ENCODE assay signal across 8 mouse cellular contexts in genomic region chr2:121008664-121009007, GRCm38 (mm10). TPM values are rescaled to one million over a fixed set of nuclear protein-coding genes. Genes with fewer than 3 reads are reported as not detected.
DNase-seq lines count a peak whose midpoint lies in the region; ATAC-seq and TF ChIP-seq lines count a peak whose summit lies in the region.

No protein-coding gene starts in this region.

- TF ChIP-seq CTCF in kidney, adult 2 months (conservative IDR thresholded peaks at IDR 0.05; ENCODE audit: insufficient read depth, insufficient read length, low read depth, low read length) = no peak
- no peak for TF ChIP-seq CTCF in bone marrow, adult 2 months (IDR thresholded peaks at IDR 0.05; ENCODE audit: control insufficient read depth, insufficient read depth, low read length)

- H3K27ac ChIP-seq in kidney, adult 2 months (ENCODE audit: insufficient read depth, low read depth, low read length) = no peak overlapping the region
- H3K27ac ChIP-seq in bone marrow, adult 2 months (ENCODE audit: control insufficient read depth, insufficient read depth, low read depth, low read length, poor library complexity) = peak overlapping the region; percentile 70
- H3K27ac ChIP-seq in hindbrain, embryonic 11.5 days (ENCODE audit: low read depth, low read length) = no peak overlapping the region
- H3K27ac ChIP-seq in midbrain, embryonic 11.5 days (ENCODE audit: low read depth, low read length) = 0 out of 2 replicates have a peak overlapping the region, but pooled peaks have one; percentile 22

- DNase-seq in kidney, adult 2 months = no peak
- no peak for DNase-seq in kidney, postnatal 36 days
- no peak for DNase-seq in hindbrain, embryonic 11.5 days (ENCODE audit: low spot score)
- DNase-seq in midbrain, embryonic 11.5 days (ENCODE audit: low spot score, missing footprints) = no peak
- no peak for DNase-seq in thymus, postnatal 0 days (ENCODE audit: low spot score)
- no peak for DNase-seq in spleen, postnatal 10 days (ENCODE audit: low spot score in 2 of 2)
- no peak for DNase-seq in adrenal gland, postnatal 25 days

- 2% methylated on average over 12 of the region's 12 CpGs for WGBS in kidney, adult 2 months
- under 1% methylated on average over 12 of the region's 12 CpGs for WGBS in bone marrow, adult 2 months
- 2% methylated on average over 12 of the region's 12 CpGs for WGBS in hindbrain, embryonic 11.5 days
- 2% methylated on average over 12 of the region's 12 CpGs for WGBS in midbrain, embryonic 11.5 days

- peak overlapping the region; percentile 81 for H3K9ac ChIP-seq in hindbrain, embryonic 11.5 days (ENCODE audit: low read depth, low read length)
- H3K9ac ChIP-seq in midbrain, embryonic 11.5 days (ENCODE audit: low read length) = peak overlapping the region; percentile 72

- no peaks in the 10 kb centered on the region for H3K9me3 ChIP-seq in hindbrain, embryonic 11.5 days (ENCODE audit: control insufficient read depth, low read length)
- no peaks in the 10 kb centered on the region for H3K9me3 ChIP-seq in midbrain, embryonic 11.5 days (ENCODE audit: control insufficient read depth, low read length)

- no peak for TF ChIP-seq POLR2A in kidney, adult 2 months (IDR thresholded peaks at IDR 0.05; ENCODE audit: low read depth, low read length)
- TF ChIP-seq POLR2A in bone marrow, adult 2 months (IDR thresholded peaks at IDR 0.05; ENCODE audit: borderline replicate concordance, control insufficient read depth, low read depth, low read length) = no peak

- peak overlapping the region; percentile 77 for H3K4me2 ChIP-seq in hindbrain, embryonic 11.5 days (replicated peaks; ENCODE audit: low read depth, low read length)
- H3K4me2 ChIP-seq in midbrain, embryonic 11.5 days = peak overlapping the region; percentile 74

- no peaks in the 10 kb centered on the region for H3K27me3 ChIP-seq in kidney, adult 2 months (replicated peaks; ENCODE audit: control insufficient read depth, insufficient read depth, low read length)
- no peaks in the 10 kb centered on the region for H3K27me3 ChIP-seq in hindbrain, embryonic 11.5 days (ENCODE audit: control insufficient read depth, insufficient read depth, low read length)
- H3K27me3 ChIP-seq in midbrain, embryonic 11.5 days (ENCODE audit: control insufficient read depth, insufficient read depth, low read length) = no peaks in the 10 kb centered on the region

- H3K4me3 ChIP-seq in kidney, adult 2 months (ENCODE audit: insufficient read depth, low read depth, low read length) = peak overlapping the region; percentile 87
- H3K4me3 ChIP-seq in bone marrow, adult 2 months (replicated peaks; ENCODE audit: control insufficient read depth, low read depth, low read length) = peak overlapping the region; percentile 97
- peak overlapping the region; percentile 81 for H3K4me3 ChIP-seq in hindbrain, embryonic 11.5 days (ENCODE audit: low read depth, low read length)
- peak overlapping the region; percentile 76 for H3K4me3 ChIP-seq in midbrain, embryonic 11.5 days (ENCODE audit: low read depth, low read length)

- H3K4me1 ChIP-seq in kidney, adult 2 months (ENCODE audit: control insufficient read depth, insufficient read depth, low read length) = peaks cover 3% of the 10 kb centered on the region; the same call in 1 of the 2 replicates
- H3K4me1 ChIP-seq in bone marrow, adult 2 months (ENCODE audit: control insufficient read depth, insufficient read depth, low read length) = no peaks in the 10 kb centered on the region; the same call in 1 of the 2 replicates
- no peaks in the 10 kb centered on the region; the same call in 1 of the 2 replicates for H3K4me1 ChIP-seq in hindbrain, embryonic 11.5 days (replicated peaks; ENCODE audit: control insufficient read depth, insufficient read depth, low read length)
- peaks cover 10% of the 10 kb centered on the region; the same call in 1 of the 2 replicates for H3K4me1 ChIP-seq in midbrain, embryonic 11.5 days (ENCODE audit: control insufficient read depth, insufficient read depth, low read length)

- no peaks in the 10 kb centered on the region for H3K36me3 ChIP-seq in kidney, adult 2 months (ENCODE audit: control insufficient read depth, insufficient read depth, low read length)
- H3K36me3 ChIP-seq in hindbrain, embryonic 11.5 days (ENCODE audit: control insufficient read depth, insufficient read depth, low read length) = 0 out of 2 replicates have a peak, but pooled peaks cover 2% of the 10 kb centered on the region
- H3K36me3 ChIP-seq in midbrain, embryonic 11.5 days (ENCODE audit: control insufficient read depth, insufficient read depth, low read length) = no peaks in the 10 kb centered on the region

- ATAC-seq in hindbrain, embryonic 11.5 days (ENCODE audit: low FRiP score) = no peak; the same call in 1 of the 2 replicates
- ATAC-seq in midbrain, embryonic 11.5 days (ENCODE audit: low FRiP score) = no peak; the same call in 1 of the 2 replicates

RNA-seq across cellular contexts. Expression of gene Ccndbp1, which starts 0.4 kb away (rescaled TPM):
- polyA plus RNA-seq in kidney, adult 2 months (2012; rRNA removed) = 34.5 and 40.7 TPM in 2 replicates
- 79.1 and 115 TPM in 2 replicates for polyA plus RNA-seq in bone marrow, adult 2 months (2011; ENCODE audit: insufficient read depth, insufficient read length, low replicate concordance, missing spikeins)
- 55.4 and 55.6 TPM in 2 replicates for polyA plus RNA-seq in hindbrain, embryonic 11.5 days (2014; fragmentation: Nextera tagmentation; extraction: Ambion mirVana)
- polyA plus RNA-seq in midbrain, embryonic 11.5 days (2014; fragmentation: Nextera tagmentation; extraction: Ambion mirVana) = 51.6 and 52.7 TPM in 2 replicates
- polyA plus RNA-seq in thymus, postnatal 0 days (2015; fragmentation: Nextera tagmentation; extraction: Ambion mirVana) = 81.1 and 85.9 TPM in 2 replicates
- total RNA-seq in adrenal gland, postnatal 25 days (2021) = 48.2 and 51.3 TPM in 2 replicates

RNA-seq across cellular contexts. Expression of gene Epb42, which starts 28.2 kb away (rescaled TPM):
- polyA plus RNA-seq in kidney, adult 2 months (2012; rRNA removed) = 0.38 and 0.92 TPM in 2 replicates
- 136 and 167 TPM in 2 replicates for polyA plus RNA-seq in bone marrow, adult 2 months (2011; ENCODE audit: insufficient read depth, insufficient read length, low replicate concordance, missing spikeins)
- 6.0 and 6.2 TPM in 2 replicates for polyA plus RNA-seq in hindbrain, embryonic 11.5 days (2014; fragmentation: Nextera tagmentation; extraction: Ambion mirVana)
- polyA plus RNA-seq in midbrain, embryonic 11.5 days (2014; fragmentation: Nextera tagmentation; extraction: Ambion mirVana) = 5.5 and 7.0 TPM in 2 replicates
- polyA plus RNA-seq in thymus, postnatal 0 days (2015; fragmentation: Nextera tagmentation; extraction: Ambion mirVana) = 0.30 and 0.46 TPM in 2 replicates
- not detected in 2 replicates for total RNA-seq in adrenal gland, postnatal 25 days (2021)

RNA-seq across cellular contexts. Expression of gene Tmem62, which starts 31.8 kb away (rescaled TPM):
- 9.2 and 10.0 TPM in 2 replicates for polyA plus RNA-seq in kidney, adult 2 months (2012; rRNA removed)
- 2.7 and 4.0 TPM in 2 replicates for polyA plus RNA-seq in bone marrow, adult 2 months (2011; ENCODE audit: insufficient read depth, insufficient read length, low replicate concordance, missing spikeins)
- 5.7 and 5.8 TPM in 2 replicates for polyA plus RNA-seq in hindbrain, embryonic 11.5 days (2014; fragmentation: Nextera tagmentation; extraction: Ambion mirVana)
- polyA plus RNA-seq in midbrain, embryonic 11.5 days (2014; fragmentation: Nextera tagmentation; extraction: Ambion mirVana) = 6.2 and 7.0 TPM in 2 replicates
- polyA plus RNA-seq in thymus, postnatal 0 days (2015; fragmentation: Nextera tagmentation; extraction: Ambion mirVana) = 3.0 and 4.7 TPM in 2 replicates
- 26.7 and 27.9 TPM in 2 replicates for total RNA-seq in adrenal gland, postnatal 25 days (2021)

RNA-seq across cellular contexts. Expression of gene Ubr1, which starts 38.1 kb away (rescaled TPM):
- 22.0 and 23.0 TPM in 2 replicates for polyA plus RNA-seq in kidney, adult 2 months (2012; rRNA removed)
- 9.9 and 20.4 TPM in 2 replicates for polyA plus RNA-seq in bone marrow, adult 2 months (2011; ENCODE audit: insufficient read depth, insufficient read length, low replicate concordance, missing spikeins)
- 22.3 and 29.8 TPM in 2 replicates for polyA plus RNA-seq in hindbrain, embryonic 11.5 days (2014; fragmentation: Nextera tagmentation; extraction: Ambion mirVana)
- polyA plus RNA-seq in midbrain, embryonic 11.5 days (2014; fragmentation: Nextera tagmentation; extraction: Ambion mirVana) = 21.0 and 21.7 TPM in 2 replicates
- 23.1 and 28.6 TPM in 2 replicates for polyA plus RNA-seq in thymus, postnatal 0 days (2015; fragmentation: Nextera tagmentation; extraction: Ambion mirVana)
- total RNA-seq in adrenal gland, postnatal 25 days (2021) = 27.7 and 40.6 TPM in 2 replicates

Comparison
In these comparisons a context has a peak if more than half of its experiments do, and no peak if none do; other contexts are left out.
1. H3K27ac ChIP-seq: peak in bone marrow, adult 2 months (single experiment) and midbrain, embryonic 11.5 days (single experiment); none in kidney, adult 2 months (single experiment) and hindbrain, embryonic 11.5 days (single experiment).
2. RNA of gene Epb42, which starts 28.2 kb away (polyA plus RNA-seq): 136 to 167 TPM in bone marrow, adult 2 months; 6.0 to 6.2 TPM in hindbrain, embryonic 11.5 days, 5.5 to 7.0 TPM in midbrain, embryonic 11.5 days, 0.38 to 0.92 TPM in kidney, adult 2 months and 0.30 to 0.46 TPM in thymus, postnatal 0 days; every median in the first group is over 10 times any median in the second.
3. Peak in every context shown above with its lines, with median percentiles within 50 percentile points of each other: H3K4me3 ChIP-seq.